Mouse (Mus musculus): ENCODE data around the gene Abtb2.

- TF ChIP-seq CTCF (IDR thresholded peaks at IDR 0.05; ENCODE audit: control insufficient read depth, insufficient read depth, low read length) = no peak
- no peak for TF ChIP-seq POLR2A (IDR thresholded peaks at IDR 0.05; ENCODE audit: borderline replicate concordance, control insufficient read depth, low read depth, low read length)
Observed at GRCm38 (mm10) chr2:103710849-103711248, 144.7 kb downstream of the Abtb2 start.

Measured in bone marrow, adult 2 months (tissue).